Mouse (Mus musculus): Measurements from ENCODE around the gene Abcc1.

Abcc1 gene

DNA sequence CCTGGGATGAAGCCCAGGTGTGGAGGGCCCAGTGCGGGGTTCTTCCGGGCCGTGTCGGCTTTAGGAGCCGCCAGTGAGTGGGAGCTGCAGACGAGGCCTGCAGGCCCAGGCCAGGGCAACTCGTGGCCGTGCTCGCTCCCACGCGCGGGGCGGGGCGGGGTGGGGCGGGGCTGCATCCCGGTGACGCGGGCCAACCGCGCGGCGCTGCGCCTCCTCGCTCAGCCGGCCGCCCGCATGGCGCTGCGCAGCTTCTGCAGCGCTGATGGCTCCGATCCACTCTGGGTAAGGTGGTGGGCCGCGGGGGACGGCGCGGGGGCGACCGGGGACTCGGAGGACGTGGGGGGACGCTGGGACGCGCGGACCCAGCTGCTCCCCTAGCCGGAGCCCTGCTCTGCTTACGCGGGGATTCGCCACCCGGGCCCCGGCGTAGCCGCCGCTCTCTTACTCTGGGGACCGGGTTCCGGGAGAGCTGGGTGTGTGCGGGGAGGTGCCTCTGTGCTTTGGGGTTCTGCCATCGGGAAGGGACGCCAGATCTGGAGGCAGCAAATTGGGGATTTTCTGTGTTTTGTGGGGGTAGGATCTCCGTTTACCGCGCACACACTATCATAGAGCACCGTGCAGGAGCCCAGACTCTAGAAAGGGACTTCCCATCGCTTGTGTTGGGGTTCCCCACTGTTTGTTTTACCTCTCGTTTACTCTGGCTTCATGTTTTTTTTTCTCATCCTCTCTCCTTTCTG lies at the start of gene Abcc1:
TSS of gene Abcc1 (plus strand) at position 197 of the 737 bp plus-strand sequence.
- DNase-seq (ENCODE audit: low spot score in 2 of 2), result peak; percentile 66 to 74

- no peak for DNase-seq (ENCODE audit: low spot score in 2 of 2)
These were observed 48.4 kb upstream of the Abcc1 start for GRCm38 (mm10) chr16:14312914-14313313.

- peak; percentile 97 to 98 for DNase-seq (ENCODE audit: low spot score in 2 of 2)
These were observed 44.2 kb upstream of the Abcc1 start, which contains the start of gene Fopnl for GRCm38 (mm10) chr16:14316884-14317876. TSS of gene Fopnl (minus strand) at chr16:14317405.

- no peak for DNase-seq (ENCODE audit: low spot score in 2 of 2)
These were observed 41.7 kb upstream of the Abcc1 start for GRCm38 (mm10) chr16:14319681-14320080.

GRCm38 (mm10) chr16:14320494-14320893 lies 40.9 kb upstream of the Abcc1 start:
- no peak for DNase-seq (ENCODE audit: low spot score in 2 of 2)

GRCm38 (mm10) chr16:14328156-14328555 lies 33.2 kb upstream of the Abcc1 start:
- DNase-seq (ENCODE audit: low spot score in 2 of 2), result no peak

DNA sequence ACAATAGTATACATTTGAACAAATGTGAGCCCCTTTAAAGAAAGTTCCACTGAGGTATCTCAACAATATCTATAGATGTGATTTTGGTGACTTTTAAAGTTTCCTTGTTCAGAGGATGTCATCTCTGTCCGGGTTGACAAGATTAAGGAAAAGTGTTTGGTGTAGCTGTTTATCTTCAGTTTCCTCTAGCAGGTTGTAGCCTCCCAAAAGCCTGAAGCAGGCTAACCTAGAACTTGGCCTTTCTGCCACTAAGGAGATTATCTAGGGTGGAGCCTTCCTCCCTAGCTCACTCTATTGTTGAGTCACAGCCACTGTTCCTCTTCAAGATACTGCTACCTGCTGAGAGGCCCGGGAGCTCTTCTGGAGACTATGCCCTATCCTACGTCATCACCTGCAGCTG lies 16.4 kb upstream of the Abcc1 start:
- peak in 1 of 2 experiments; percentile 1 for DNase-seq (ENCODE audit: low spot score in 2 of 2)

DNA sequence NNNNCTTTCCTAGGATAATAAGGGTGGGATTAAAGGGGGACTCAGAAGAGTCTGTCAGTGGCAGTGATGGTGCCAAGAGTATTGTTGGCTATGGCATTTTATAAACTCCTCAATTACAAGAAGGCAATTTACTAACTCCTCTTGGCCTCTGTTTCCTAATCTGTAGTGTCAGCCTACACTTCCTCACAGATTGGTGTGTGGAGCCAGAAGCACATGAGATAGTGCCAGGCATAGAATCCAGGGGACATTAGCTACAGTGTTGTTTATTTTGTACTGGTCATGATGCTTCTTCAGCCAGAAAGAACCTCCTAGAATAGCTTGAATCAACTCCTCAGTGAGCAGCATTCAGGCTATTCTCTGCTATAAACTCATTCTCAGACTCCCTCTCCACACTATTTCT lies 9.8 kb upstream of the Abcc1 start:
- no peak for DNase-seq (ENCODE audit: low spot score in 2 of 2)

DNA sequence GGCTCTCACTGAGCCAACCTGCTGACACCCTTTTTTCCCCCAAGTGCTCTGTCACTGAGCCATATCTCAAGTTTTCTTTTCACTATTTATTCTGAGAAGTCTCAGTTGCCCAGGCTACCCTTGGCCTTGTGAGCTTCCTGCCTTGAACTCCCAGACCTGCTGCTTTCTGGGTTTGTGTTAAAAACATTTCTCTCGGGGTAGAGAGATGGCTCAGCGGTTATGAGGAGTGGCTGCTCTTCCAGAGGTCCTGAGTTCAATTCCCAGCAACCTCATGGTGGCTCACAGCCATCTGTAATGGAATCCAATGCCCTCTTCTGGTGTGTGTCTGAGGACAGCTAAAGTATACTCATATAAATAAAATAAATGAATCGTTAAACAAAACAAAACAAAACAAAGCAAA lies 9.1 kb upstream of the Abcc1 start:
- DNase-seq (ENCODE audit: low spot score in 2 of 2), result no peak

DNA sequence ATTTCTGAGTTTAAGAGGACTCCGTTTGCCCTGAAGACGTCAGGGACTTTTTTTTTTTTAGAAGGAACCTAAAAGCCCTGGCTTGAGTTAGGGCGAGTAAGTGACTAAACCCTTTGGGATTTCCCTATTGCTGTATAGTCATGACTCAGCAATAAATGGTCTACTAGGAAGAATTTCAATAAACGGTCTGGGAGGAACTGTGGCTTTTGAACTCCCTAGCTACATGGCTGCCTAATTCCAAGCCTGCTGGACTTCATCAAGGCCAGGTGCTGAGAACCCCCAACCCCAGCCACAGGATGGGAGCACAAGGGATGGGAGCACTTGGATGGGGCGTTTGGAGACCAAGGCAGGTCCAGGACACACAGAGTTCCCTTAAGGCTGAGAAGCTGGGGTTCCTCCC lies 8.7 kb upstream of the Abcc1 start:
- no peak for DNase-seq (ENCODE audit: low spot score in 2 of 2)

- no peak for DNase-seq (ENCODE audit: low spot score in 2 of 2)
These were observed 3.5 kb upstream of the Abcc1 start for GRCm38 (mm10) chr16:14357859-14358258.

DNA sequence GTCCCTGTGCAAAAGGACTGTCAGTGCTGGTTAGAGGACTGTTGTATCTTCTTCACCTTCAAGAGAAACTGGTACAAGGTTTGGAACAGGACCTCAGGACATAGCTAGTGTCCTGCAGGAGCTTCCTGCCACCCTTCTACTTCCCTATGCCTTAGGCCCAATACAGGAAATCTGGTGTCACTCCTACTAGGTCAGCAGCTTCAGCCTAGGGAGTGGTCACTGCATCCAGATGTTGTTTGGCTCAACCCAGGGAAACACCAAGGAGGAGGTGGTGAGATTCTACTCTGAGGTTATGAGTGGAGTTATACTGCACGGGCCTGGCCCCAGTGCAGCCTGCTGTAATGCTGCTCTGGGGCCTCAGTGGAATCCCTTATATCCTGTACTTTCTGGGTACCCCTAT lies 2.8 kb upstream of the Abcc1 start:
- no peak for DNase-seq (ENCODE audit: low spot score in 2 of 2)

GRCm38 (mm10) chr16:14360931-14361330 lies 427 bp upstream of the Abcc1 start:
- no peak for DNase-seq (ENCODE audit: low spot score in 2 of 2)

DNA sequence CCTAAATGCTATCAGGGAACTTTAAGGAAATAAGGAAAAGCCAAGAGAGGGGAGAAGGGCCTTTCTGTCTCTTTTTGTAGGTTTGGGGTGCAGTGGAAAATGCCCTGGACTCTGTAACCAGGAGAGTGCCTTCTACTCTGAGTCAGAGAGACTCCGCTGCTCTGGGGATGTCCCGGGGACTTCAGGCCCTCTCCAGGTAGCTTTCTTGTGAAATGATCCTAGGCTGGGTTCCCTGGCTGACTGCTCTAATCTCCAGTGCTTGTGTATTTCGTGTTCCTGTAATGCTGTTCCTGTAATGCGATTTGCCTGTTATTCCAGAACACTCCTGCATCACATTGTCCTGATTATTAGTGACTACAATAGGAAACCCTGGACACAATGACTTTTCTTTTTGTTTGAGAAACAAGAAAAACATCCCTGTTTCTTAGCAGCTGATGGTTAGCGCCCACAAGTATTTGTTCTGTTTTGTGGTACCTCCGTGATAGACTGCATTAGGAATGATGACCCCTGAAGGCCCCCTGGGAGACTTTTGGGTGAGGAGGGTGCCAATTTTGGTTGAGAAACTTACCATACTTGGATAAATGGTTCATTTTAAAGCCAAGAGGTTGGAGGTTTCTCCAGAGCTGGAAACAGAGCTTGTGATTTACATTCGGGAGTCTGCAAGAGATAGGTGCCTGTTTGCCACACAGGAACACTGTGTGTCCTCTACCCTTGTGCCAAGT lies 902 bp downstream of the Abcc1 start:
- DNase-seq (ENCODE audit: low spot score in 2 of 2), result no peak

DNA sequence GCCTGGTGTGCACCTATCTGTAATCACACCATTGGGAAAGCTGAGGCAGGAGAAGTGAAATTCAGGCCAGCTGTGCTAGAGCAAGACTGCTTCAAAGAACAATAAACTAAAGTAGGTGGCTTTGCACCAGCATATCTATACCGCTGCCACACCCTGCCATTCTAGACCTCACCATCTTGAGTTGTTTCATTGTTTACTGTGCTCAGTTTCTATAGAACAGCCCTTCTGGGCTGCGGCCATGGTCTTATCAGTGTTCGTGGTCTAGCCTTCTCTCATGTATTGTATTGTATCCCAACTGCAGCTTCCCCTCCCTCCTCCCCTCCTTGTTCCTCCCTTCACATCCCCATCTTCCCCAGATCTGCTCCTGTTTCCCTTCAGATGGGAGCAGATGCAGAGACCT lies 2.1 kb downstream of the Abcc1 start:
- DNase-seq (ENCODE audit: low spot score in 2 of 2), result no peak

DNA sequence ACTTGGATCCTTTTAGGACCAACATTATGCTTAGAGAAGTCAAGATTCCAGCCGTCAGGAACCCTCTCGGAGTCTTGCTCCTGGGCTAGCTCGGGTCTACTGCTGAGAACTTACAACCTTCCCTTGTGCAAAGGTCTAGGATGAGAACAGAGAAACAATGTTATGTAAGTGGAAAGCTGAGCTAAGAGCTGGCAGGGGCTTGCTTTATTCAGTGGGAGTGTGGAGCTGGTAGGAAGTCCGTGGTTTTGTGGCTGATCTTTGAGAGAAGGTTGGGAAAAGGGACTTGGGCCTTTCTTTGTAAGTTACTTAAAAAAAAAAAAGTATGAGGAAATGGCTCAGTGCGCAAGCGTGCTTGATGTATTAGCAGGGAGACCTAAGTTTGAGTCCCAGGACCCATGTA lies 2.7 kb downstream of the Abcc1 start:
- no peak for DNase-seq (ENCODE audit: low spot score in 2 of 2)

GRCm38 (mm10) chr16:14365457-14365856 lies 4.1 kb downstream of the Abcc1 start:
- no peak for DNase-seq (ENCODE audit: low spot score in 2 of 2)

DNA sequence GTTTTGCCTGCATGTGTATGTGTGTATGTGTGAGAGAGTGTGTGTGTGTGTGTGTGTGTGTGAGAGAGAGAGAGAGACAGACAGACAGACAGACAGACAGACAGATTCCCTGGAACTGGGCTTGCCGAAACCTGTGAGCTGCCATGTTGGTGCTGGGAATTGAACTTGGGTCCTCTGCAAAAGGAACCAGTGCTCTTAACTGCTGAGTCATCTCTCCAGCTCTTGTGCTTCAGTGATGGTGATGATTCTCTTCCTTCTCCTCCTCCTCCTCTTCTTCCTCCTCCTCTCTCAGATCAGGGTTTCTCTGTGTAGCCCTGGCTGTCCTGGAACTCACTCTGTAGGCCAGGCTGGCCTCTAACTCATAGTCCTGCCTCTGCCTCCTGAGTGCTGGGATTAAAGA lies 4.7 kb downstream of the Abcc1 start:
- no peak for DNase-seq (ENCODE audit: low spot score in 2 of 2)

GRCm38 (mm10) chr16:14371367-14371766 lies 10.0 kb downstream of the Abcc1 start:
- DNase-seq (ENCODE audit: low spot score in 2 of 2), result no peak

DNA sequence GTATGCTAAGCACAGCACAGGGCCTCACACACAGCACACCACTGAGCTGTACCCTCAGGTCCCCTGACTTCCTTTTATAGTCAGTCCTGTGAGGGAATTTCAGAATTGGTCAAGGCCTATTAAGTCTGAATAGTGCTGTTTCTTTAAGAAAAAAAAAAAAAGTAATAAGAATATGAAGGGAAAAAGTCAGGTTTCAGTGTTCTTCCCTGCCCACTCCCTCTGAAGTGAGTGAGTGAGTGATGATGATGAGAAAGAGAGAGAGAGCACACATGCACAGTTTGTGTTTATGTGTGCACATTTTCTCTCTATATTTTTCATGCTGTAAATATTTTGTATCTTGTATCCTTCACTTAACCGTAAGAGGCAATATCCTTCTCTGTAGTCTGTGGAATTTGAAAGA lies 11.0 kb downstream of the Abcc1 start:
- no peak for DNase-seq (ENCODE audit: low spot score in 2 of 2)

GRCm38 (mm10) chr16:14372817-14373301 lies 11.5 kb downstream of the Abcc1 start:
- DNase-seq (ENCODE audit: low spot score in 2 of 2), result no peak

DNA sequence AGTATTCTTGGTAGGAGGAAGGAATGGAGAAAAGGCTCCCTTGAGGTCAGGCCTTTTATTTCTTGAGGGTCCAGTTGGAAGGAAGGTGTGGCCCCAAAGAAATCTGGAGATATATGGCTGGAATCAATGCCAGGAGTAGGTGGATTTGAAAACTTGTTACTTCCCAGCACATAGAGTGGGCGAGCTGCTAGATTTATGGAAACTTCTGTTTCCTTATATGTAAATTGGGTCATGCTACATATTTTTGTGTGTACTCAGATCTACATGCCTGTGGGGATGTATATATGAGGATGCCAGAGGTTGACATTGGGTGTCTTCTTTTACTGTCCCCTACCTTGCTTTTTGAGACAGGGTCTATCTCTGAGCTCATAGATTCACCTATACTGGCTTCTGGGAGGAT lies 14.6 kb downstream of the Abcc1 start:
- DNase-seq (ENCODE audit: low spot score in 2 of 2), result no peak

Measured in urinary bladder, postnatal 4 days (tissue).